Mouse (Mus musculus): ENCODE measurements around the gene Nlgn3. TPM values are rescaled to one million over a fixed set of nuclear protein-coding genes. Genes with fewer than 3 reads are reported as not detected.
"Not testable (repeated sequence)": the region's sequence is repeated elsewhere in the genome, so short reads cannot be mapped to it uniquely, and the experiment has no call there.

The Nlgn3 gene
- polyA plus RNA-seq, 1 experiment: 0.40 TPM

DNA sequence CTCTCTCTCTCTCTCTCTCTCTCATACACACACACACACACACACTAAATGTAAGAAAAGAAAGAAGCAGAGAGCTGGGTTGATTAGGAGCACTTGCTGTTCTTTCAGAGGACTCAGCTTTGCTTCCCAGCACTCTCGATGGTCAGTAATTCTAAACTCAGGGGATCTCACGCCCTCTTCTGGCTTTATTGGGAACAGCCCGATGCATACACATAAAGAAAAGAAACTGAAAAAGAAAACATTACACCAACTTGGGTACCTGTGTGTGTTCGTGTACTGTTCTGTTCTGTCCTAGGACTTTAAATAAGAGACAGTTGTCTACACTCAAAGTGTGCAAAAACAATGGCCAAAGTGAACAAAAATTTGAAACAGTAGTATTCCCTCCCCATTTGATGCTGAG, 39.7 kb downstream of the Nlgn3 start:
- no peak for TF ChIP-seq POLR2A (IDR thresholded peaks at IDR 0.05; ENCODE audit: control insufficient read depth, extremely low read depth, insufficient read depth, low read length, poor library complexity)
- TF ChIP-seq CTCF (IDR thresholded peaks at IDR 0.05; ENCODE audit: borderline replicate concordance, control insufficient read depth, extremely low read depth, insufficient read depth, low read length, poor library complexity): no peak
- 75% methylated on average over 4 of the region's 4 CpGs for WGBS
- H3K27me3 ChIP-seq (ENCODE audit: control insufficient read depth, insufficient read depth, low read length): no peaks in the 10 kb centered on the region
- no peak overlapping the region for H3K27ac ChIP-seq (ENCODE audit: control insufficient read depth, insufficient read depth, low read length)
- DNase-seq: no peak
- peaks cover 2% of the 10 kb centered on the region for H3K4me1 ChIP-seq (replicated peaks; ENCODE audit: control insufficient read depth, insufficient read depth, low read length)
- H3K36me3 ChIP-seq (ENCODE audit: control insufficient read depth, insufficient read depth, low read length): no peaks in the 10 kb centered on the region
- H3K4me3 ChIP-seq (ENCODE audit: control insufficient read depth, insufficient read depth, low read length): no peak overlapping the region

- DNase-seq; H3K36me3 ChIP-seq (ENCODE audit: control insufficient read depth, insufficient read depth, low read length); H3K4me1 ChIP-seq (replicated peaks; ENCODE audit: control insufficient read depth, insufficient read depth, low read length); H3K27ac ChIP-seq (ENCODE audit: control insufficient read depth, insufficient read depth, low read length); H3K27me3 ChIP-seq (ENCODE audit: control insufficient read depth, insufficient read depth, low read length); H3K4me3 ChIP-seq (ENCODE audit: control insufficient read depth, insufficient read depth, low read length): not testable (repeated sequence)
- WGBS: 75% methylated on average over 2 of the region's 2 CpGs
Measured at GRCm38 (mm10) chrX:101342837-101343236, 43.9 kb downstream of the Nlgn3 start.

GRCm38 (mm10) chrX:101345456-101345855, 46.5 kb downstream of the Nlgn3 start:
- WGBS: 72% methylated on average over 2 of the region's 2 CpGs
- Histone ChIP-seq H3K27ac (ENCODE audit: control insufficient read depth, insufficient read depth, low read length) (no peak overlapping the region), H3K4me1 (replicated peaks; ENCODE audit: control insufficient read depth, insufficient read depth, low read length) (no peaks in the 10 kb centered on the region), H3K36me3 (ENCODE audit: control insufficient read depth, insufficient read depth, low read length) (no peaks in the 10 kb centered on the region), H3K4me3 (ENCODE audit: control insufficient read depth, insufficient read depth, low read length) (no peak overlapping the region), H3K27me3 (ENCODE audit: control insufficient read depth, insufficient read depth, low read length) (no peaks in the 10 kb centered on the region)
- no peak for DNase-seq
- TF ChIP-seq CTCF (IDR thresholded peaks at IDR 0.05; ENCODE audit: borderline replicate concordance, control insufficient read depth, extremely low read depth, insufficient read depth, low read length, poor library complexity) (no peak), POLR2A (IDR thresholded peaks at IDR 0.05; ENCODE audit: control insufficient read depth, extremely low read depth, insufficient read depth, low read length, poor library complexity) (no peak)

- TF ChIP-seq CTCF (IDR thresholded peaks at IDR 0.05; ENCODE audit: borderline replicate concordance, control insufficient read depth, extremely low read depth, insufficient read depth, low read length, poor library complexity) (no peak), POLR2A (IDR thresholded peaks at IDR 0.05; ENCODE audit: control insufficient read depth, extremely low read depth, insufficient read depth, low read length, poor library complexity) (no peak)
- 13% methylated on average over 4 of the region's 4 CpGs for WGBS
- DNase-seq: no peak
Measured at GRCm38 (mm10) chrX:101346475-101346874, 47.5 kb downstream of the Nlgn3 start.

DNA sequence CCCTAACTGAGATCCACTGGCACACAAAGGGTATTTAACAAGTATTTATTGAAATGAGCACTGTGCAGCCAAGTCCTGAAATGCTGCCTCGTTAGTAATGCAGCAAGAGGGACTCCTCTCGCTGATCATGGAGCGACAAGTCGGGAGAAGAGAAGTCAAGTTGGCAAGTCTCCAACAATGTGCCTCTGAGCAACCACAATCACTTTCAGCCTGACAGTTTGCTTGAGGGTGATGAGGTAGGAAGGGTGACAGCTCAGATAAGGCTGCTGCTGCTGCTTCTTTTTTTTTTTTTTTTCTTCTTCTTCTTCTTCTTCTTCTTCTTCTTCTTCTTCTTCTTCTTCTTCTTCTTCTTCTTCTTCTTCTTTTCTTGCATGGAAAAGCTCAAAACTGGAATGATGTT, 52.2 kb downstream of the Nlgn3 start:
- WGBS: 0% methylated on average over 4 of the region's 4 CpGs
- no peaks in the 10 kb centered on the region for H3K36me3 ChIP-seq (ENCODE audit: control insufficient read depth, insufficient read depth, low read length)

More at GRCm38 (mm10) chrX:101346475-101346874, 47.5 kb downstream of the Nlgn3 start:
- Histone ChIP-seq H3K4me1 (replicated peaks; ENCODE audit: control insufficient read depth, insufficient read depth, low read length) (no peaks in the 10 kb centered on the region; the same call in 1 of the 2 replicates), H3K36me3 (ENCODE audit: control insufficient read depth, insufficient read depth, low read length) (no peaks in the 10 kb centered on the region), H3K27ac (ENCODE audit: control insufficient read depth, insufficient read depth, low read length) (no peak overlapping the region), H3K27me3 (ENCODE audit: control insufficient read depth, insufficient read depth, low read length) (no peaks in the 10 kb centered on the region), H3K4me3 (ENCODE audit: control insufficient read depth, insufficient read depth, low read length) (no peak overlapping the region)

DNA sequence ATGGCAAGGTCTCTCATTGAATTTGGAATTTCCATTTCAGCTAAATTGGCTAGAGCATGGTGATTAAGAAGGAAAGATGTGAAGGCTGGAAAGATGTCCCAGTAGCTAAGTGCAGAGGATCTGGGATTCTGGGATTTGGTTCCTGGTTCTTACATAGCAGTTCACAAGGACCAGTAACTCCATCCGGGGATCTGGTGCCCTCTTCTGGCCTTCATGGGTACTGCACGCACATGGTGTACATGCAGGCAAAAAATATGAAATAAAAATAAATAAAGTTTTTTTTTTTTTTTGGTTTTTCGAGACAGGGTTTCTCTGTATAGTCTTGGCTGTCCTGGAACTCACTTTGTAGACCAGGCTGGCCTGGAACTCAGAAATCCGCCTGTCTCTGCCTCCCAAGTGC, 59.9 kb downstream of the Nlgn3 start:
- not testable (repeated sequence) for H3K27ac ChIP-seq (ENCODE audit: control insufficient read depth, insufficient read depth, low read length); H3K4me1 ChIP-seq (replicated peaks; ENCODE audit: control insufficient read depth, insufficient read depth, low read length); H3K36me3 ChIP-seq (ENCODE audit: control insufficient read depth, insufficient read depth, low read length); H3K27me3 ChIP-seq (ENCODE audit: control insufficient read depth, insufficient read depth, low read length); H3K4me3 ChIP-seq (ENCODE audit: control insufficient read depth, insufficient read depth, low read length)
- DNase-seq: peak; percentile 7
- 79% methylated on average over 4 of the region's 4 CpGs for WGBS

More for the DNA sequence above, 52.2 kb downstream of the Nlgn3 start:
- no peak overlapping the region for H3K4me3 ChIP-seq (ENCODE audit: control insufficient read depth, insufficient read depth, low read length)
- DNase-seq: no peak
- no peak for TF ChIP-seq CTCF (IDR thresholded peaks at IDR 0.05; ENCODE audit: borderline replicate concordance, control insufficient read depth, extremely low read depth, insufficient read depth, low read length, poor library complexity)
- TF ChIP-seq POLR2A (IDR thresholded peaks at IDR 0.05; ENCODE audit: control insufficient read depth, extremely low read depth, insufficient read depth, low read length, poor library complexity): no peak
- no peak overlapping the region for H3K27ac ChIP-seq (ENCODE audit: control insufficient read depth, insufficient read depth, low read length)
- H3K27me3 ChIP-seq (ENCODE audit: control insufficient read depth, insufficient read depth, low read length): no peaks in the 10 kb centered on the region
- H3K4me1 ChIP-seq (replicated peaks; ENCODE audit: control insufficient read depth, insufficient read depth, low read length): no peaks in the 10 kb centered on the region; the same call in 1 of the 2 replicates

GRCm38 (mm10) chrX:101369001-101369400, 70.0 kb downstream of the Nlgn3 start:
- TF ChIP-seq POLR2A (IDR thresholded peaks at IDR 0.05; ENCODE audit: control insufficient read depth, extremely low read depth, insufficient read depth, low read length, poor library complexity) (no peak), CTCF (IDR thresholded peaks at IDR 0.05; ENCODE audit: borderline replicate concordance, control insufficient read depth, extremely low read depth, insufficient read depth, low read length, poor library complexity) (no peak)
- H3K36me3 ChIP-seq (ENCODE audit: control insufficient read depth, insufficient read depth, low read length): no peaks in the 10 kb centered on the region
- 82% methylated on average over 7 of the region's 7 CpGs for WGBS
- DNase-seq: no peak
- no peaks in the 10 kb centered on the region for H3K4me1 ChIP-seq (replicated peaks; ENCODE audit: control insufficient read depth, insufficient read depth, low read length)
- no peak overlapping the region for H3K4me3 ChIP-seq (ENCODE audit: control insufficient read depth, insufficient read depth, low read length)
- H3K27me3 ChIP-seq (ENCODE audit: control insufficient read depth, insufficient read depth, low read length): no peaks in the 10 kb centered on the region
- no peak overlapping the region for H3K27ac ChIP-seq (ENCODE audit: control insufficient read depth, insufficient read depth, low read length)

All from thymus, adult 2 months (tissue).